Mouse (Mus musculus) kidney, postnatal 0 days (tissue): ENCODE results near the gene March6. TPM values are rescaled to one million over a fixed set of nuclear protein-coding genes. Genes with fewer than 3 reads are reported as not detected.

Experiments
- ATAC-seq: fragments of 200-750 bp; cut with Nextera tagmentation; replicated peaks from 2 replicates; pipeline ENCODE4 v1.8.0; 2017; ENCODE audit warnings: low read depth, moderate number of reproducible peaks, moderate TSS enrichment, moderate library complexity; ENCODE audit not compliant: low FRiP score
- DNase-seq: peaks from one replicate; pipeline ENCODE4 v3.0.0-alpha.2; 2016; ENCODE audit warnings: low spot score
- H3K27ac ChIP-seq: fragments of 300-500 bp; sonication (generic); 2 replicates; pipeline ENCODE4 v1.5.1; 2014; ENCODE audit warnings: mild to moderate bottlenecking
- H3K27me3 ChIP-seq: fragments of 300-500 bp; sonication (generic); 2 replicates; pipeline ENCODE4 v1.6.1; 2014; ENCODE audit warnings: low read length, mixed read lengths; ENCODE audit not compliant: insufficient read depth
- H3K36me3 ChIP-seq: fragments of 300-500 bp; sonication (generic); 2 replicates; pipeline ENCODE4 v1.6.1; 2014; ENCODE audit warnings: low read length, mixed read lengths; ENCODE audit not compliant: insufficient read depth
- H3K4me1 ChIP-seq: fragments of 300-500 bp; sonication (generic); replicated peaks from 2 replicates; pipeline ENCODE4 v1.6.1; 2014; ENCODE audit warnings: antibody characterized with exemption, low read length, mixed read lengths; ENCODE audit not compliant: insufficient read depth
- H3K4me2 ChIP-seq: fragments of 300-500 bp; sonication (generic); 2 replicates; pipeline ENCODE4 v1.6.1; 2014; ENCODE audit warnings: mild to moderate bottlenecking, low read length, moderate library complexity, mixed read lengths
- H3K4me3 ChIP-seq: fragments of 300-500 bp; sonication (generic); replicated peaks from 2 replicates; pipeline ENCODE4 v1.5.1; 2014; ENCODE audit warnings: low read depth, low read length
- H3K9ac ChIP-seq: fragments of 300-500 bp; sonication (generic); 2 replicates; pipeline ENCODE4 v1.6.1; 2014; ENCODE audit warnings: low read depth, low read length
- H3K9me3 ChIP-seq: fragments of 300-500 bp; sonication (generic); replicated peaks from 2 replicates; pipeline ENCODE4 v1.6.1; 2016; ENCODE audit warnings: low read length, inconsistent platforms, mixed read lengths
- CTCF ChIP-seq: IDR thresholded peaks from 2 replicates; pipeline ENCODE4 v1.5.1; 2016; ENCODE audit warnings: antibody characterized with exemption, low read depth, mild to moderate bottlenecking, moderate library complexity
- WGBS: fragments of 180-500 bp; shearing (Covaris S2); extraction: QIAGEN DNeasy Blood & Tissue Kit; methylation state at CpG from one replicate; pipeline ENCODE4 v1.1.7; 2014; 5-methylcytosine and 5-hydroxymethylcytosine counted together
- polyA plus RNA-seq: library from polyadenylated mRNA; unstranded; fragments of >200 nt; fragmentation: Nextera tagmentation; extraction: Ambion mirVana; gene quantifications from 2 replicates; pipeline ENCODE4 v1.2.1, GENCODE M21; 2015

March6 gene
- polyA plus RNA-seq, 1 experiment from 2014 or later, result 24.9 TPM

DNA sequence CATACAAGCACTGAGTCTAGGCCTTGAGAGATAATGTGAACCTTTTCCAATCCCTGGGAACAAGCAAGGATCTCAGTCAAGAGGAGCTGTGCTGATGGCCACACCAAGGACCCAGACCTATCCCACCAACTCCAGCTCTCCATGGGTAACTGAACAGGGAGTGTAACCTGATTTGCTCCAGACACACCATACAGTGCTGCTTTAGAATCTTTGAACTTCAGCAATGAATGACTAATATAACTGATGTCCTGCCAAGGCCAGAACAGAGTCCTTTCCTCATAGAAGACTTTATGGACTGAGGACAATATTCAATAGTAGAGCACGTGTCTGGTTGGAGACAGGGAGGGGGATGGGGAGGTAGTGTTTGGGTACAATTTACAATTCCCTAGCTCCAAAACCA, 14.2 kb upstream of the March6 start:
- Histone ChIP-seq H3K27me3 (no peaks in the 10 kb centered on the region; the same call in 1 of the 2 replicates), H3K4me3 (no peak overlapping the region), H3K4me1 (peaks cover 13% of the 10 kb centered on the region), H3K9ac (no peak overlapping the region), H3K27ac (no peak overlapping the region), H3K36me3 (no peaks in the 10 kb centered on the region), H3K4me2 (no peak overlapping the region), H3K9me3 (no peaks in the 10 kb centered on the region)
- WGBS, result 54% methylated on average over 1 of the region's 1 CpGs
- ATAC-seq (peak; percentile 60), DNase-seq (no peak)
- no peak for TF ChIP-seq CTCF

DNA sequence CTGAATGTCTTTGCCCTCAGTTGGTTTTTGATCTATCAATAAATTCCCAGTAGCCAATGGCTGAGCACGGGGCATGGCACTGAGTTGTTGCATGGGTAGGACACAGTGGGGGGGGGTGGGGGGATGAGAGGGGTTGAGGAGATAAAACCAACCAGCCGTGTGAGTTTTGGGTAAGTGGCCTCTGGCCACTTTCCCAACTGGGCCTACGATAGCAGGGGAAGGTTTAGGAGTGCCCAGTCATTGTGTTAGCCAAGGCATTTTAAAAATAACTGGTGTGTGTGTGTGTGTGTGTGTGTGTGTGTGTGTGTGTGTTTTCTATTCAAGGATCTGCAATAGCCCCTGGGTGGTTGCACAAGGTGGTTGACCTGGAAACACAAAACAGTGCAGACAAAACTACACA, 12.4 kb upstream of the March6 start:
- Histone ChIP-seq H3K4me1 (peaks cover 13% of the 10 kb centered on the region), H3K4me3 (no peak overlapping the region), H3K9ac (no peak overlapping the region), H3K27me3 (no peaks in the 10 kb centered on the region; the same call in 1 of the 2 replicates), H3K36me3 (no peaks in the 10 kb centered on the region), H3K27ac (no peak overlapping the region), H3K9me3 (no peaks in the 10 kb centered on the region), H3K4me2 (no peak overlapping the region)
- 13% methylated on average over 3 of the region's 3 CpGs for WGBS
- no peak for TF ChIP-seq CTCF
- ATAC-seq (no peak), DNase-seq (no peak)

DNA sequence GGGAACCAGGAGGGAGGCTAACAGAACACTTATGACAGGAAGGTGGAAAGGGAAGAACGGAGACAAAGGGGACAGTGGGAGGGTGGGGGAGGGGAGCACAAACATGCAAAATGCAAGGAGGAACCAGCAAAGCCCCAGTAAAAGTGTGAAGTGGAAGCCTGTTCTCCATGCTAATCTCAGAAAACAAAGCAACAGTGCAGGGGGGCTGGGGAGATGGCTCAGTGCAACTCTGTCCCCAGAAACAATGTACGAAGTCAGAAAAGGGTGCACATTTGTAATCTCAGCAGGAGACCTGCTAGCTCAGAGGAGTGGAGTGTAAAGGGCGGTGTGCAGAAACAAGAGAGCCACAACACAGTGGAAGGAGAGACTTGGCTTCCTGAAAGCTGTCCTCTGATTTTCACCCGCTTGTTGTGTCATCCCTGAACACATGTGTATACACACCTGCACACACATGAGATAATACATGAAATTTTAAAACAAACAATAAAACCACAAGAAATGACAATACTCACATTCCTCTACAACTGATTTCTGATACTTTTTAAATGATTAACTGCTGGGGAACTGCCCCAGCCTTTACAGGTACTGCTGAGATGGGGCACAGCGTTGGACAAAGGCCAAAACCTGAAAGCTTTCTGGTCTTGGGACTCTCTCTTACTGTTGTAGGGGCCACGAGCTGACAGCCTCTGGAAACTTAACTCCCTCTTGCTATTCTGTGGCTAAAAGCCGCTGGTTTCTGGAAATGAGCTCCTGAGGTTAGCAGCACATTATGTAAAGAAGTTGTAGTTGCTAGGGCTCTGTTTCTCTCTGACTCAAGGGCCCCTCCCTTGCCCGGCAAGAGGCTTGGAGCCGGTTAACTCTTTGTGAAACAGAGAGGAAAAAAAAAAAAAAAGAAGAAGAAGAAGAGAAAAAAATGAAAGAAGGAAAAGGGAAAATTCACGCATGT, 11.4 kb upstream of the March6 start:
- no peaks in the 10 kb centered on the region for H3K36me3 ChIP-seq
- peak overlapping the region; percentile 16; the same call in 1 of the 2 replicates for H3K4me2 ChIP-seq
- no peak; the same call in 1 of the 2 replicates for ATAC-seq
- TF ChIP-seq CTCF, result no peak
- no peak for DNase-seq
- no peak overlapping the region for H3K4me3 ChIP-seq
- H3K4me1 ChIP-seq, result peaks cover 13% of the 10 kb centered on the region
- H3K27me3 ChIP-seq, result no peaks in the 10 kb centered on the region; the same call in 1 of the 2 replicates
- no peak overlapping the region for H3K9ac ChIP-seq
- WGBS, result 16% methylated on average over 10 of the region's 10 CpGs
- H3K9me3 ChIP-seq, result no peaks in the 10 kb centered on the region
- peak overlapping the region; percentile 55 for H3K27ac ChIP-seq

GRCm38 (mm10) chr15:31540513-31540802, 9.6 kb upstream of the March6 start:
- WGBS, result 29% methylated on average over 1 of the region's 1 CpGs
- Histone ChIP-seq H3K9me3 (no peaks in the 10 kb centered on the region), H3K4me2 (no peak overlapping the region), H3K27ac (peak overlapping the region; percentile 36; the same call in 1 of the 2 replicates), H3K27me3 (no peaks in the 10 kb centered on the region; the same call in 1 of the 2 replicates), H3K36me3 (no peaks in the 10 kb centered on the region), H3K4me1 (peaks cover 13% of the 10 kb centered on the region), H3K4me3 (no peak overlapping the region), H3K9ac (no peak overlapping the region)
- DNase-seq (no peak), ATAC-seq (no peak)
- TF ChIP-seq CTCF, result no peak

GRCm38 (mm10) chr15:31539643-31540512, 9.0 kb upstream of the March6 start:
- no peak for TF ChIP-seq CTCF
- no peak for DNase-seq

DNA sequence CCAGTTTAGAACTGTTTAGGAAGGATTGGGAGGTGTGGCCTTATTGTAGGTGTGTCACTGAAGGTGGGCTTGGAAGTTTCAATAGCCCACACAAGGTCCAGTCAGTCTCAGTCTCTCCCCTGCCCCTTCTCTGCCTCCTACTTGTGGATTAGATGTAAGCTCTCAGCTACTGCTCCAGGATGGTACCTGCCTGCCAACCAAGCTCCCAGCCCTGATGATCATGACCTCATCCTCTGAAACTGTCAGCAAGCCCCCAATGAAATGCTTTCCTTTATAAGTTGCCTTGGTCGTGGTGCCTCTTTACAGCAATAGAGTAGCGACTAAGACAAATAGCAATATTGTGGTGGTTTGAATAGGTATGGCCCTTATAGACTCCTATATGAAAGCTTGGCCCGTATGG, 7.5 kb upstream of the March6 start:
- WGBS, result 95% methylated on average over 3 of the region's 3 CpGs
- H3K4me3 ChIP-seq, result no peak overlapping the region
- no peaks in the 10 kb centered on the region; the same call in 1 of the 2 replicates for H3K27me3 ChIP-seq
- H3K27ac ChIP-seq, result no peak overlapping the region
- H3K4me1 ChIP-seq, result peaks cover 13% of the 10 kb centered on the region
- H3K9ac ChIP-seq, result no peak overlapping the region
- no peaks in the 10 kb centered on the region for H3K36me3 ChIP-seq
- H3K4me2 ChIP-seq, result no peak overlapping the region
- no peak for TF ChIP-seq CTCF
- no peak for ATAC-seq
- no peaks in the 10 kb centered on the region for H3K9me3 ChIP-seq
- no peak for DNase-seq

More at GRCm38 (mm10) chr15:31539643-31540512, 9.0 kb upstream of the March6 start:
- WGBS, result 49% methylated on average over 9 of the region's 9 CpGs
- Histone ChIP-seq H3K4me1 (peaks cover 13% of the 10 kb centered on the region), H3K4me3 (no peak overlapping the region), H3K27me3 (no peaks in the 10 kb centered on the region; the same call in 1 of the 2 replicates), H3K9ac (no peak overlapping the region), H3K9me3 (no peaks in the 10 kb centered on the region), H3K4me2 (no peak overlapping the region), H3K36me3 (no peaks in the 10 kb centered on the region), H3K27ac (peak overlapping the region; percentile 36; the same call in 1 of the 2 replicates)
- no peak for ATAC-seq
